16 mouse cellular contexts compared by ENCODE assay signal in the genomic region with DNA sequence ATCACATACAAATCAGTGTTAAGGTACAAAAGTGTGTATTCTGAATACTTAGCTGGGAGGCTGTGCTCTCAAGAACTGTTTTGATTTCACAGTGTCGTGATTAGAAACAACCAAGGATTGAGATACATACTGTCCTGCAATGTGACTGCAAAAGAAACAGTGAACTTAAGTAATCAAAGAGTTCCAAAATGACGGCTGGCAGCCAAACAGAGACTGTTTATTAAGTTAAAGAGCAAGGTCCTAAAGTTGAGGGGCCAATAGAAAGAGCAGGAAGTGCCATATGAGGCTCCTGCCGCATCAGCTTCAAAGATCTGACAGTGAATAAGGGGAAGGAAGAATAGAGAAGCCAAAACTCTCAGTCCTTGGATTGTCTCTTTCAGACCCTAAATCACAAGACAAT.
"Had no signal": no experiment of that assay in that cellular context is flagged by ENCODE, and none has a peak within 500 bp of the region (broad histone marks: within the 10 kb centered on the region; RNA-seq: fewer than 3 reads in every experiment).

No protein-coding gene starts in this region.

- DNase-seq: retina, postnatal 1 day; right cerebral cortex, adult 18-20 months; right cerebral cortex, postnatal 14 days; right cerebral cortex, postnatal 25 days; right cerebral cortex, postnatal 4 days; spleen, adult 18-20 months; thymus, adult 18-20 months; thymus, adult 2 months; thymus, postnatal 14 days; thymus, postnatal 25 days; thymus, postnatal 36 days; thymus, postnatal 4 days had no signal

- H3K4me3 ChIP-seq: neural tube, embryonic 13.5 days; neural tube, embryonic 15.5 days; stomach, embryonic 15.5 days had no signal

- H3K36me3 ChIP-seq: neural tube, embryonic 13.5 days; neural tube, embryonic 15.5 days; stomach, embryonic 15.5 days had no signal

- H3K4me1 ChIP-seq: neural tube, embryonic 13.5 days; neural tube, embryonic 15.5 days; stomach, embryonic 15.5 days had no signal

- H3K9ac ChIP-seq: neural tube, embryonic 13.5 days; neural tube, embryonic 15.5 days; stomach, embryonic 15.5 days had no signal

- H3K4me2 ChIP-seq: neural tube, embryonic 13.5 days; neural tube, embryonic 15.5 days; stomach, embryonic 15.5 days had no signal

- H3K27ac ChIP-seq: neural tube, embryonic 13.5 days; neural tube, embryonic 15.5 days; stomach, embryonic 15.5 days; stomach, postnatal 0 days had no signal

- H3K9me3 ChIP-seq: neural tube, embryonic 13.5 days; neural tube, embryonic 15.5 days; stomach, embryonic 15.5 days had no signal

- H3K27me3 ChIP-seq: neural tube, embryonic 13.5 days; neural tube, embryonic 15.5 days; stomach, embryonic 15.5 days had no signal
